Mouse (Mus musculus) liver, embryonic 15.5 days (tissue): ENCODE results near the gene Oaz2. TPM values are rescaled to one million over a fixed set of nuclear protein-coding genes. Genes with fewer than 3 reads are reported as not detected.
"Not testable (repeated sequence)": the region's sequence is repeated elsewhere in the genome, so short reads cannot be mapped to it uniquely, and the experiment has no call there.

Source experiments
- ATAC-seq: fragments of 200-750 bp; cut with Nextera tagmentation; 2 replicates; pipeline ENCODE4 v1.8.0; 2017; ENCODE audit warnings: moderate number of reproducible peaks, mild to moderate bottlenecking, moderate library complexity; ENCODE audit not compliant: insufficient read depth
- H3K27ac ChIP-seq: fragments of 300-500 bp; sonication (generic); replicated peaks from 2 replicates; pipeline ENCODE4 v1.5.1; 2015; ENCODE audit warnings: mild to moderate bottlenecking, inconsistent platforms
- H3K27me3 ChIP-seq: fragments of 300-500 bp; sonication (generic); 2 replicates; pipeline ENCODE4 v1.6.1; 2015; ENCODE audit warnings: mild to moderate bottlenecking, inconsistent platforms
- H3K36me3 ChIP-seq: fragments of 300-500 bp; sonication (generic); replicated peaks from 2 replicates; pipeline ENCODE4 v1.6.1; 2015; ENCODE audit warnings: moderate library complexity, mild to moderate bottlenecking, inconsistent platforms
- H3K4me1 ChIP-seq: fragments of 300-500 bp; sonication (generic); replicated peaks from 2 replicates; pipeline ENCODE4 v1.6.1; 2015; ENCODE audit warnings: inconsistent platforms
- H3K4me2 ChIP-seq: fragments of 300-500 bp; sonication (generic); 2 replicates; pipeline ENCODE4 v1.6.1; 2015; ENCODE audit warnings: moderate library complexity, mild to moderate bottlenecking, inconsistent platforms
- H3K4me3 ChIP-seq: fragments of 300-500 bp; sonication (generic); replicated peaks from 2 replicates; pipeline ENCODE4 v1.5.1; 2015; ENCODE audit warnings: mild to moderate bottlenecking, inconsistent platforms
- H3K9ac ChIP-seq: fragments of 300-500 bp; sonication (generic); 2 replicates; pipeline ENCODE4 v1.6.1; 2015; ENCODE audit warnings: moderate library complexity, mild to moderate bottlenecking, inconsistent platforms
- H3K9me3 ChIP-seq: fragments of 300-500 bp; sonication (generic); replicated peaks from 2 replicates; pipeline ENCODE4 v1.6.1; 2016; ENCODE audit warnings: inconsistent platforms
- WGBS: fragments of 180-500 bp; shearing (Covaris S2); methylation state at CpG from one replicate; pipeline ENCODE4 v1.1.7; 2015; ENCODE audit warnings: mixed read lengths; ENCODE audit not compliant: insufficient replicate concordance; 5-methylcytosine and 5-hydroxymethylcytosine counted together
- polyA plus RNA-seq: library from polyadenylated mRNA; unstranded; fragments of >200 nt; fragmentation: Nextera tagmentation; extraction: Ambion mirVana; gene quantifications from 2 replicates; pipeline ENCODE4 v1.2.1, GENCODE M21; 2015

Oaz2 gene
- polyA plus RNA-seq, 1 experiment from 2014 or later = 51.7 TPM

DNA sequence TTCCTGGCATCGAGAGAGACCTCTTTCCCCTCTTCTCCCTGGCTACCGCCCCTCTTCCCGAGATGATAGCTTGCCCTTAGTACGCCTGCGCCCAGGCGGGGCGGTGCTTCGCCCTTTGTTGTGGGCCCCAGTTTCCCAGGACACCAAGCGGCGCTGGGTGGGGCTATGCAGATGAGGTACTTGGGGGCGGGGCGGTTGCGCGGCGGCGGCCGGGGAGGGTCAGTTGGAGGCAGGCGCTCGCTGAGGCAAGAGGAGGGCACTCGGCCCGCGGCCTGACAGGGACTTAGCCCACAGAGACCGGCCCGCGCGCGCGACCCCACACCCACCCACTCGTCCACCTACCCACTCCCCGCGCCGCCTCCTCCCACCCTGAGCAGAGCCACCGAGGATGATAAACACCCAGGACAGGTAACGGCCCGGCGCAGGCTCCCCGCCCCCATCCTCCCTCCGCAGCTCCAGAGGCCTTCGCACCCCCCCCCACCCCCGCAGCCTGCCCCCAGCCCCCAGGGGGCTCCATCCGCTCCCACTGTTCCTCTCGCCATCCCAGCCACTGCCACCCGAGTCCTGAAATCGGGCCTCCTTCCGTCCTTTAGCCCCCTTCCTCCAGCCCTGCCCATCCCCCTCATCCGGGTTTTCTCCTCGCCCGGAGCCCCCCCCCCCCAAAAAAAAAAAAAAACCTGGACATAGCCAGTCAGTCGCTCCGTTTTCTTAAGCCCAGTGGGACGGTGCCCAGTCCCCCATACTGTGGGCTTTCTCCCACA is 8.7 kb downstream of the Oaz2 start:
- no peaks in the 10 kb centered on the region for H3K27me3 ChIP-seq
- no peaks in the 10 kb centered on the region for H3K9me3 ChIP-seq
- H3K36me3 ChIP-seq = no peaks in the 10 kb centered on the region
- peak; percentile 96 for ATAC-seq
- WGBS = 0% methylated on average over 39 of the region's 51 CpGs
- H3K4me3 ChIP-seq = peak overlapping the region; percentile 76
- peak overlapping the region; percentile 88 for H3K4me2 ChIP-seq
- H3K9ac ChIP-seq = peak overlapping the region; percentile 83
- H3K27ac ChIP-seq = peak overlapping the region; percentile 61
- peaks cover 56% of the 10 kb centered on the region for H3K4me1 ChIP-seq

DNA sequence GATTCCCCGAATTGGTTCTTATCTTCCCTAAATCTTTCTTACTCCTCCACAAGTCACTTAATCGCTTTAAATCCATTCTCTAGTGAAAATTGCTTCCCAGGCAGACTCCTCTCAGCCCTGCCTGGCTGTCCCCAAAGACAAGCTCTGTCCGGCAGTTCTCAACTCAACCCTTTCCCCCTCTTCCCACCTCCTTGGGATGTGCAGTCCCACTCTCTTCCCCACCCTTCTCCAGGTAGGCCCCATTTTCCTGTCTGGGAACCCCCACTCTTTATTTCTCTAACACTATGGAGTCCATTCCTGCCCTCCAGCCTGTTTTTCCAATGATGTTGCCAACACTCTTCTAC is 9.3 kb downstream of the Oaz2 start:
- peak overlapping the region; percentile 61; the same call in 1 of the 2 replicates for H3K27ac ChIP-seq
- no peaks in the 10 kb centered on the region for H3K27me3 ChIP-seq
- no peaks in the 10 kb centered on the region for H3K9me3 ChIP-seq
- no peak for ATAC-seq
- 23% methylated on average over 3 of the region's 3 CpGs for WGBS
- H3K36me3 ChIP-seq = no peaks in the 10 kb centered on the region
- peak overlapping the region; percentile 76 for H3K4me3 ChIP-seq
- peak overlapping the region; percentile 83 for H3K9ac ChIP-seq
- peak overlapping the region; percentile 88 for H3K4me2 ChIP-seq
- H3K4me1 ChIP-seq = peaks cover 51% of the 10 kb centered on the region

- no peak for ATAC-seq
- Histone ChIP-seq H3K9me3 (no peaks in the 10 kb centered on the region), H3K27ac (peak overlapping the region; percentile 34; the same call in 1 of the 2 replicates), H3K4me3 (no peak overlapping the region), H3K4me1 (peaks cover 64% of the 10 kb centered on the region), H3K9ac (no peak overlapping the region), H3K36me3 (no peaks in the 10 kb centered on the region), H3K27me3 (no peaks in the 10 kb centered on the region), H3K4me2 (peak overlapping the region; percentile 17)
- WGBS = 58% methylated on average over 5 of the region's 5 CpGs
Observed at GRCm38 (mm10) chr9:65679181-65679761, 11.5 kb downstream of the Oaz2 start.

DNA sequence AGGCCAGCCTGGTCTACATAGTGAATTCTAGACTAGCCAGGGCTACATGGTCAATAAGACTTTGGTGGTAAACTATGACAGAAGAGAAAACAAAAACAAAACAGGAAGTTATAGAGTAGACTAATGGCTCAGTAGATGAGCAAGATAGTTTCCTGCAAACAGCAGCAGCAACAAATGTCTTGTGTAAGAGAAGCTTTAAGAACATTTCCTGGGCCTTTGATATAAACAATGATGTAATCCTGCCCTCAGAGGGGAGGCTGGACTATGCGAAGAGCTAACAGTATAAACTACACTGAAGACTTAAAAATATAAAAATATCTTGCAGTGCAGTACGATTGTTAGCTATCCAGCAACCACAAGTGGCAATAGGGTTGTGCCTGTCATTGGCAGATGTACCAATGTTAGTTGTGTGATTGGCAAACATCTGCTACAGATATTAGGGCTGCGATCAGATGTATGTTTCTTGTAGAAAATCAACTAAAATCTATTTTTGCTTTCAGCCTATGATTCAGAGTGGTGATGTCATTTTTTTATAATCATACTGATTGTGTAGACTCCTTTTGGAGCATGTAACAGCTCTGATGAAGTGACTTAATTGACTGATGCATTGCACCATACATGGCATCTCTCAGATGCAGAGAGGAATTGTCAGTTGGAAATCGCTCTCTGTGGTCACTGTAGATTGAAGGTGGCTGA is 13.3 kb downstream of the Oaz2 start:
- no peak overlapping the region for H3K4me3 ChIP-seq
- no peak overlapping the region for H3K9ac ChIP-seq
- 58% methylated on average over 4 of the region's 4 CpGs for WGBS
- H3K4me2 ChIP-seq = no peak overlapping the region
- no peak for ATAC-seq
- H3K27me3 ChIP-seq = no peaks in the 10 kb centered on the region
- H3K36me3 ChIP-seq = no peaks in the 10 kb centered on the region
- H3K27ac ChIP-seq = peak overlapping the region; percentile 14; the same call in 1 of the 2 replicates
- peaks cover 68% of the 10 kb centered on the region for H3K4me1 ChIP-seq
- H3K9me3 ChIP-seq = no peaks in the 10 kb centered on the region

- H3K27me3 ChIP-seq = no peaks in the 10 kb centered on the region
- no peaks in the 10 kb centered on the region for H3K9me3 ChIP-seq
- ATAC-seq = no peak
- peaks cover 72% of the 10 kb centered on the region for H3K4me1 ChIP-seq
- WGBS = 84% methylated on average over 2 of the region's 2 CpGs
- no peak overlapping the region for H3K4me2 ChIP-seq
- H3K36me3 ChIP-seq = 0 out of 2 replicates have a peak, but pooled peaks cover 3% of the 10 kb centered on the region
- H3K4me3 ChIP-seq = no peak overlapping the region
- no peak overlapping the region for H3K27ac ChIP-seq
- H3K9ac ChIP-seq = no peak overlapping the region
Observed at GRCm38 (mm10) chr9:65681634-65681940, 13.8 kb downstream of the Oaz2 start.

DNA sequence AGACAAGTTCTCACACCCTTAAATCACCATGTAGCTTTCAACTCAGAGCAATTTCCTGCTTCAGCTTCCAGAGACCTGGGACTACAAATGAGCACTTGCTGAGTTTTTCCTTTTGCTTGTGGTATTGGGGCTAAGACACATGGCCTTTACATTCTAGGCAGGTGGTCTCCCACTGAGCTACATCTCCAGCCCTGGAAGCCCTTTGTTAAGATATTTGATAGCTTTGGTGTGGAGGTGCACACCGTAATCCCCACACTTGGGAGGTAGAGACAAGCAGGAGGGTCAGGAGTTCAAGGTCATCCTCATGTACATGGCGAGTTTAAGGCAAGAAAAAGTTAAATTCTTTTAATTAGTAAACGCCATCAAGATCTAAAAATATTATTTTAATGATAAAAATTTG is 14.4 kb downstream of the Oaz2 start:
- no peak overlapping the region for H3K9ac ChIP-seq
- no peak overlapping the region for H3K4me2 ChIP-seq
- no peak overlapping the region for H3K4me3 ChIP-seq
- peaks cover 7% of the 10 kb centered on the region; the same call in 1 of the 2 replicates for H3K36me3 ChIP-seq
- 54% methylated on average over 3 of the region's 3 CpGs for WGBS
- no peaks in the 10 kb centered on the region for H3K9me3 ChIP-seq
- H3K27me3 ChIP-seq = no peaks in the 10 kb centered on the region
- H3K27ac ChIP-seq = no peak overlapping the region
- peaks cover 67% of the 10 kb centered on the region for H3K4me1 ChIP-seq
- no peak for ATAC-seq

DNA sequence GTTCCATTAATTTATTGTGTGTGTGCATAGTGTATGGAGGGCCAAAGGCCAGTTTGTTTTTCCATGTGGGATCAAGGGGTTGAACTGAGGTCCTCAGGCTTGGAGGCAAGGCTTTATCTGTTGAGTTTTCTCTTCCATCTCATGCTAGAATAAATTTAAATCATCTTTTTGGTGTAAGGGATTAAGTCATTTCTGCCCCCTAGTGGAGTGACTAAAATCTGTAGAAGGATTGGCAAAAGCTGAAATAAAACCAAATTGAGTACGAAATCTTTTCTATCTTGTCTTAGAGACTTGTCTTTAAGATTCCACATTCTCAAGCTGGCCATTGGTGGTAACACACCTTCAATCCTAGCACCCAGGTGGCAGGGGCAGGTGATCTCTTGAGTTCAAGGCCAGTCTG is 15.2 kb downstream of the Oaz2 start:
- H3K9ac ChIP-seq = no peak overlapping the region
- ATAC-seq = no peak
- no peaks in the 10 kb centered on the region for H3K9me3 ChIP-seq
- 54% methylated on average over 1 of the region's 1 CpGs for whole genome bisulfite sequencing
- no peak overlapping the region for H3K4me3 ChIP-seq
- peaks cover 15% of the 10 kb centered on the region for H3K36me3 ChIP-seq
- H3K4me1 ChIP-seq = peaks cover 59% of the 10 kb centered on the region
- no peak overlapping the region for H3K4me2 ChIP-seq
- no peak overlapping the region for H3K27ac ChIP-seq
- H3K27me3 ChIP-seq = no peaks in the 10 kb centered on the region

- Histone ChIP-seq H3K4me1 (peaks cover 43% of the 10 kb centered on the region), H3K27me3 (no peaks in the 10 kb centered on the region), H3K4me2 (no peak overlapping the region), H3K36me3 (peaks cover 23% of the 10 kb centered on the region), H3K9ac (no peak overlapping the region), H3K9me3 (no peaks in the 10 kb centered on the region), H3K4me3 (no peak overlapping the region), H3K27ac (no peak overlapping the region)
- ATAC-seq = 0 out of 2 replicates have a peak, but pooled peaks have one; percentile 22
- 29% methylated on average over 2 of the region's 2 CpGs for WGBS
Observed at GRCm38 (mm10) chr9:65684704-65685103, 16.9 kb downstream of the Oaz2 start.

DNA sequence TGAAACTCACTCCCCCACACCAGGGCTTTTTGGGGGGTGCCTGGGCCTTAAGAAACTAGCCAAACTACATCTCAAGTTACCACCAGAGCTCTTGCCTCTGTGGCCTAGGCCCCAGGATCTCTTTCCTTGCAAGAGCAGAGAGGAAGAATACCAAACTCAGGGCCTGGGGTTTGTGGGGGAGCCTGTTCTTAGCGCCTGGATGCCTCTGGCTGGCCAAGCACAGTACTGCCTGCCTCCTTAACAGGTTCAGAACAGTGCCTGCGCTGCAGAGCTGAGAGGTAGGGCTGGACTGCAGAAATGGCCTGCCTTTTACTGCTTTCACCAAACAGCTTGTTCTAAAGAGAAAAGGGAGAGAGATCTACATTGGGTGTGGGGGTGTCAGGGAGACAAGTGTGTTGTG is 22.1 kb downstream of the Oaz2 start:
- ATAC-seq, H3K27ac ChIP-seq, H3K9ac ChIP-seq, H3K4me2 ChIP-seq, H3K4me3 ChIP-seq, H3K9me3 ChIP-seq, H3K27me3 ChIP-seq: not testable (repeated sequence)
- WGBS = 67% methylated on average over 2 of the region's 2 CpGs
- Histone ChIP-seq H3K36me3 (peaks cover 50% of the 10 kb centered on the region), H3K4me1 (peaks cover 22% of the 10 kb centered on the region)

DNA sequence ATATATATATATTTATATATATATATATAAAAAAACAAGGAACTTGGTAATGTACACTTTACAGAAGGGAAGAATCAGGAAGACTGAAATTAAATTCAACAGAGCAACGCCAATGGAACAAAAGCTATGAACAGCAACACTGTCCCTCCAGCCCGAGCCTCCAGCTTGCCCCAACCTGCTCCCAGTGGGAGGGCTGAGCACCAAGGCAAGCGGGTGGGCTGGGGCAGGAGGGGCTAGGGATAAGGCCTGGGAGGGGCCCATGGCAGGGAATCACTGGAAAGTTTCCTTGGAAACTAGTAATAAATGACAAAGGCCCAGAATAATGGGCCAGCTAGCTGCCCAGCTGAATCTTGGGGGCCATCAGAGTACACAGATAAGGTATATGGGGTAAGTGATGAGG is 24.7 kb downstream of the Oaz2 start:
- H3K9ac ChIP-seq = no peak overlapping the region
- no peak overlapping the region for H3K4me2 ChIP-seq
- no peaks in the 10 kb centered on the region for H3K27me3 ChIP-seq
- peaks cover 65% of the 10 kb centered on the region for H3K36me3 ChIP-seq
- no peak overlapping the region for H3K27ac ChIP-seq
- no peak for ATAC-seq
- no peak overlapping the region for H3K4me3 ChIP-seq
- H3K9me3 ChIP-seq = no peaks in the 10 kb centered on the region
- H3K4me1 ChIP-seq = peaks cover 11% of the 10 kb centered on the region
- WGBS = 65% methylated on average over 3 of the region's 3 CpGs

DNA sequence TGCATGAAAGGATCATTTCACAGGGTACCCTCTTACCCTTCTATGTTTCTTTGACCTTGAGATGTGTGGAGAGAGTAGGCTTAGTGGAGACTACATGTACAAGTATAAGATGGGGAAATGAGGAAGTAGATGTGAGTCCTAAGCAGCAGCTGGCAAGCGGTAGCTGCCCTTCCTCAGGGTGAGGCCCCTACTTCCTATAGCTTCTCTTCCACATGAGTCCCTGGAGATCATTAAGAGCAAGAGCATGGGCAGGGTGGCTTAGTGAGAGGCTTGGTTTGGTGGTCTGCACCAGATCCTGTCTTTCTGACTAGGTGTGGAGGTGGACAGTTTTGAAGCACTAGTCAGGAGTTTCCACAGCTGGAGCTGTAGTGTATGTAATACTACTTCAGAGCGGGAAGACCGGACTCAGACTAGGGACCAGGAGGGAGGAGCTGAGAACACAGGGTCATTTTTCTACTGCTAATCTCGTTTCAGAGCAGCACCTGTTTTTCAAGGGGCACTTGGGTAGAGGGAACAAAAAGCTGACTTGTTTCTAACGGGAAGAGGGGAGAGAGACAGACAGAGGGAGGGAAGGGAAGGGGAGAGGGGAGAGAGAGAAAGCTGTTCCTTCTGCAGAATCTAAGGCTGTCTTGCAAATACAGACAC is 25.3 kb downstream of the Oaz2 start:
- 32% methylated on average over 5 of the region's 5 CpGs for WGBS
- ATAC-seq = no peak
- H3K9ac ChIP-seq = no peak overlapping the region
- H3K27ac ChIP-seq = no peak overlapping the region
- H3K36me3 ChIP-seq = peaks cover 62% of the 10 kb centered on the region
- peaks cover 11% of the 10 kb centered on the region for H3K4me1 ChIP-seq
- H3K9me3 ChIP-seq = no peaks in the 10 kb centered on the region
- no peak overlapping the region for H3K4me2 ChIP-seq
- H3K27me3 ChIP-seq = no peaks in the 10 kb centered on the region
- no peak overlapping the region for H3K4me3 ChIP-seq
